In genomic region chr1:166047505-166048170, GRCm38 (mm10) we compare ENCODE assay signal across 8 mouse cellular contexts. TPM values are rescaled to one million over a fixed set of nuclear protein-coding genes. Genes with fewer than 3 reads are reported as not detected.
DNase-seq lines count a peak whose midpoint lies in the region; ATAC-seq and TF ChIP-seq lines count a peak whose summit lies in the region.

No protein-coding gene starts in this region.

- DNase-seq in spleen, postnatal 36 days (ENCODE audit: low spot score in 2 of 2): peak; percentile 16 to 41
- no peak for DNase-seq in spleen, postnatal 14 days (ENCODE audit: low spot score in 2 of 2)
- peak; percentile 42 for DNase-seq in embryo, embryonic 11 days
- peak; percentile 32 for DNase-seq in hindbrain, embryonic 10.5 days (ENCODE audit: low spot score)
- peak; percentile 49 for DNase-seq in lung, postnatal 0 days (ENCODE audit: low spot score)
- peak; percentile 56 for DNase-seq in splenic B cell, adult 2 months (ENCODE audit: low read depth, low spot score)
- DNase-seq in layer of hippocampus, postnatal 36 days: no peak
- DNase-seq in kidney, postnatal 10 days: no peak

- 3% methylated on average over 25 of the region's 25 CpGs for WGBS in hindbrain, embryonic 10.5 days
- 8% methylated on average over 25 of the region's 25 CpGs for WGBS in lung, postnatal 0 days

- H3K4me1 ChIP-seq in hindbrain, embryonic 10.5 days (replicated peaks): peaks cover 68% of the 10 kb centered on the region
- 0 out of 2 replicates have a peak, but pooled peaks cover 7% of the 10 kb centered on the region for H3K4me1 ChIP-seq in lung, postnatal 0 days (ENCODE audit: insufficient read depth, low read depth, low read length)

- TF ChIP-seq CTCF in lung, postnatal 0 days (IDR thresholded peaks at IDR 0.05): no peak

- H3K27ac ChIP-seq in hindbrain, embryonic 10.5 days: peak overlapping the region; percentile 83
- H3K27ac ChIP-seq in lung, postnatal 0 days (ENCODE audit: low read length): no peak overlapping the region

- no peaks in the 10 kb centered on the region for H3K9me3 ChIP-seq in hindbrain, embryonic 10.5 days
- no peaks in the 10 kb centered on the region for H3K9me3 ChIP-seq in lung, postnatal 0 days (ENCODE audit: low read length)

- TF ChIP-seq EP300 in lung, postnatal 0 days (IDR thresholded peaks at IDR 0.05): peak; percentile 27; the same call in 1 of the 2 replicates

- no peaks in the 10 kb centered on the region for H3K36me3 ChIP-seq in hindbrain, embryonic 10.5 days
- no peaks in the 10 kb centered on the region for H3K36me3 ChIP-seq in lung, postnatal 0 days (ENCODE audit: insufficient read depth, low read length)
- no peaks in the 10 kb centered on the region for H3K36me3 ChIP-seq in splenic B cell, adult 2 months (ENCODE audit: control insufficient read depth, insufficient read depth, low read length, poor library complexity, severe bottlenecking)

- peak overlapping the region; percentile 56 for H3K4me3 ChIP-seq in hindbrain, embryonic 10.5 days
- peak overlapping the region; percentile 36 for H3K4me3 ChIP-seq in lung, postnatal 0 days (ENCODE audit: low read depth, low read length)

- 0 out of 2 replicates have a peak overlapping the region, but pooled peaks have one; percentile 3 for H3K9ac ChIP-seq in lung, postnatal 0 days (replicated peaks; ENCODE audit: low read depth)

- ATAC-seq in lung, postnatal 0 days: peak; percentile 16

- H3K27me3 ChIP-seq in hindbrain, embryonic 10.5 days (ENCODE audit: insufficient read depth, poor library complexity, severe bottlenecking): peaks cover 19% of the 10 kb centered on the region
- H3K27me3 ChIP-seq in lung, postnatal 0 days (replicated peaks; ENCODE audit: insufficient read depth, low read length): no peaks in the 10 kb centered on the region
- H3K27me3 ChIP-seq in splenic B cell, adult 2 months (ENCODE audit: control insufficient read depth, insufficient read depth, low read length, poor library complexity, severe bottlenecking): no peaks in the 10 kb centered on the region

- peak overlapping the region; percentile 79 for H3K4me2 ChIP-seq in lung, postnatal 0 days (replicated peaks; ENCODE audit: low read depth, low read length)

RNA-seq across cellular contexts. Expression of gene Pou2f1, which starts 45.2 kb away (rescaled TPM):
- 21.8 and 25.4 TPM in 2 replicates for polyA plus RNA-seq in hindbrain, embryonic 10.5 days (2016; fragmentation: Nextera tagmentation; extraction: Ambion mirVana)
- polyA plus RNA-seq in lung, postnatal 0 days (2015; fragmentation: Nextera tagmentation; extraction: Ambion mirVana): 7.9 and 8.1 TPM in 2 replicates
- 10 to 100 TPM; 16.8 to 18.1 TPM for total RNA-seq in layer of hippocampus, postnatal 36 days (2021)

Comparison
In these comparisons a context has a peak if more than half of its experiments do, and no peak if none do; other contexts are left out.
1. DNase-seq: peak in spleen, postnatal 36 days (2 of 2), embryo, embryonic 11 days (single experiment), hindbrain, embryonic 10.5 days (single experiment), lung, postnatal 0 days (single experiment) and splenic B cell, adult 2 months (single experiment); none in spleen, postnatal 14 days (0 of 2), layer of hippocampus, postnatal 36 days (0 of 2) and kidney, postnatal 10 days (single experiment).